Mouse (Mus musculus) forebrain, embryonic 13.5 days (tissue): ENCODE measurements around the gene Jak1. TPM values are rescaled to one million over a fixed set of nuclear protein-coding genes. Genes with fewer than 3 reads are reported as not detected.
"Not testable (repeated sequence)": the region's sequence is repeated elsewhere in the genome, so short reads cannot be mapped to it uniquely, and the experiment has no call there.

Experiments
- ATAC-seq: fragments of 200-750 bp; cut with Nextera tagmentation; 2 replicates; pipeline ENCODE4 v1.8.0; 2017
- H3K27ac ChIP-seq: fragments of 300-500 bp; sonication (generic); 2 replicates; pipeline ENCODE4 v1.5.1; 2015; ENCODE audit warnings: inconsistent platforms, mild to moderate bottlenecking, moderate library complexity
- H3K27me3 ChIP-seq: fragments of 300-500 bp; sonication (generic); 2 replicates; pipeline ENCODE4 v1.6.1; 2015; ENCODE audit warnings: mild to moderate bottlenecking, inconsistent platforms
- H3K36me3 ChIP-seq: fragments of 300-500 bp; sonication (generic); 2 replicates; pipeline ENCODE4 v1.6.1; 2015; ENCODE audit warnings: mild to moderate bottlenecking, inconsistent platforms; ENCODE audit not compliant: poor library complexity, severe bottlenecking
- H3K4me1 ChIP-seq: fragments of 300-500 bp; sonication (generic); 2 replicates; pipeline ENCODE4 v1.6.1; 2015; ENCODE audit warnings: inconsistent platforms
- H3K4me2 ChIP-seq: fragments of 300-500 bp; sonication (generic); 2 replicates; pipeline ENCODE4 v1.6.1; 2015; ENCODE audit warnings: inconsistent platforms, mild to moderate bottlenecking, moderate library complexity
- H3K4me3 ChIP-seq: fragments of 300-500 bp; sonication (generic); 2 replicates; pipeline ENCODE4 v1.5.1; 2015; ENCODE audit warnings: mild to moderate bottlenecking, inconsistent platforms
- H3K9ac ChIP-seq: fragments of 300-500 bp; sonication (generic); 2 replicates; pipeline ENCODE4 v1.6.1; 2015; ENCODE audit warnings: mild to moderate bottlenecking, inconsistent platforms
- H3K9me3 ChIP-seq: fragments of 300-500 bp; sonication (generic); replicated peaks from 2 replicates; pipeline ENCODE4 v1.6.1; 2016; ENCODE audit warnings: inconsistent platforms
- WGBS: fragments of 180-500 bp; shearing (Covaris S2); methylation state at CpG from one replicate; pipeline ENCODE4 v1.1.7; 2015; 5-methylcytosine and 5-hydroxymethylcytosine counted together
- polyA plus RNA-seq: library from polyadenylated mRNA; unstranded; fragments of >200 nt; fragmentation: Nextera tagmentation; extraction: Ambion mirVana; gene quantifications from 2 replicates; pipeline ENCODE4 v1.2.1, GENCODE M21; 2015

Jak1 gene
- polyA plus RNA-seq, 1 experiment from 2014 or later = 33.5 TPM

- not testable (repeated sequence) for H3K9me3 ChIP-seq, H3K36me3 ChIP-seq, ATAC-seq, H3K27me3 ChIP-seq, H3K4me2 ChIP-seq, H3K27ac ChIP-seq, H3K4me3 ChIP-seq, H3K9ac ChIP-seq, H3K4me1 ChIP-seq
- WGBS = 75% methylated on average over 1 of the region's 1 CpGs
Observed at GRCm38 (mm10) chr4:101268506-101268905, 3.4 kb upstream of the Jak1 start.

GRCm38 (mm10) chr4:101265523-101265922 is 441 bp upstream of the Jak1 start:
- H3K9ac ChIP-seq = no peak overlapping the region
- H3K27me3 ChIP-seq = peaks cover 3% of the 10 kb centered on the region; the same call in 1 of the 2 replicates
- ATAC-seq = peak; percentile 26; the same call in 1 of the 2 replicates
- no peaks in the 10 kb centered on the region for H3K36me3 ChIP-seq
- H3K27ac ChIP-seq = no peak overlapping the region
- H3K4me1 ChIP-seq = peaks cover 4% of the 10 kb centered on the region; the same call in 1 of the 2 replicates
- H3K4me2 ChIP-seq = peak overlapping the region; percentile 73
- 33% methylated on average over 6 of the region's 7 CpGs for WGBS
- no peaks in the 10 kb centered on the region for H3K9me3 ChIP-seq
- H3K4me3 ChIP-seq = peak overlapping the region; percentile 90

GRCm38 (mm10) chr4:101263968-101264740 is 928 bp downstream of the Jak1 start:
- peaks cover 4% of the 10 kb centered on the region; the same call in 1 of the 2 replicates for H3K4me1 ChIP-seq
- no peaks in the 10 kb centered on the region for H3K36me3 ChIP-seq
- no peak overlapping the region for H3K27ac ChIP-seq
- H3K4me2 ChIP-seq = peak overlapping the region; percentile 73
- WGBS = 8% methylated on average over 26 of the region's 26 CpGs
- no peaks in the 10 kb centered on the region for H3K9me3 ChIP-seq
- peak; percentile 57 for ATAC-seq
- peak overlapping the region; percentile 90 for H3K4me3 ChIP-seq
- peaks cover 3% of the 10 kb centered on the region; the same call in 1 of the 2 replicates for H3K27me3 ChIP-seq
- peak overlapping the region; percentile 90 for H3K9ac ChIP-seq

GRCm38 (mm10) chr4:101261596-101261995 is 3.5 kb downstream of the Jak1 start:
- Histone ChIP-seq H3K27ac (no peak overlapping the region), H3K9ac (no peak overlapping the region), H3K9me3 (no peaks in the 10 kb centered on the region), H3K4me3 (no peak overlapping the region), H3K4me1 (peaks cover 4% of the 10 kb centered on the region; the same call in 1 of the 2 replicates), H3K27me3 (peaks cover 3% of the 10 kb centered on the region; the same call in 1 of the 2 replicates), H3K4me2 (no peak overlapping the region), H3K36me3 (no peaks in the 10 kb centered on the region)
- ATAC-seq = no peak
- WGBS = 86% methylated on average over 5 of the region's 5 CpGs

GRCm38 (mm10) chr4:101260744-101261291 is 4.3 kb downstream of the Jak1 start:
- Histone ChIP-seq H3K27me3 (peaks cover 3% of the 10 kb centered on the region; the same call in 1 of the 2 replicates), H3K36me3 (no peaks in the 10 kb centered on the region), H3K9ac (no peak overlapping the region), H3K4me3 (no peak overlapping the region), H3K9me3 (no peaks in the 10 kb centered on the region), H3K27ac (no peak overlapping the region), H3K4me2 (no peak overlapping the region), H3K4me1 (peaks cover 4% of the 10 kb centered on the region; the same call in 1 of the 2 replicates)
- ATAC-seq = no peak
- 88% methylated on average over 8 of the region's 8 CpGs for WGBS

GRCm38 (mm10) chr4:101256526-101257210 is 8.4 kb downstream of the Jak1 start:
- H3K4me2 ChIP-seq = no peak overlapping the region
- H3K27ac ChIP-seq = no peak overlapping the region
- H3K27me3 ChIP-seq = no peaks in the 10 kb centered on the region
- H3K9me3 ChIP-seq = no peaks in the 10 kb centered on the region
- no peaks in the 10 kb centered on the region for H3K4me1 ChIP-seq
- 80% methylated on average over 3 of the region's 3 CpGs for WGBS
- H3K36me3 ChIP-seq = no peaks in the 10 kb centered on the region
- H3K4me3 ChIP-seq = no peak overlapping the region
- H3K9ac ChIP-seq = no peak overlapping the region
- no peak for ATAC-seq

- H3K27ac ChIP-seq = no peak overlapping the region
- no peaks in the 10 kb centered on the region for H3K36me3 ChIP-seq
- no peaks in the 10 kb centered on the region for H3K4me1 ChIP-seq
- 87% methylated on average over 8 of the region's 8 CpGs for WGBS
- H3K9ac ChIP-seq = no peak overlapping the region
- H3K9me3 ChIP-seq = no peaks in the 10 kb centered on the region
- no peak overlapping the region for H3K4me3 ChIP-seq
- no peak overlapping the region for H3K4me2 ChIP-seq
- H3K27me3 ChIP-seq = no peaks in the 10 kb centered on the region
- ATAC-seq = no peak
Observed at GRCm38 (mm10) chr4:101254606-101255349, 10.3 kb downstream of the Jak1 start.

- no peak overlapping the region for H3K4me3 ChIP-seq
- H3K27me3 ChIP-seq = no peaks in the 10 kb centered on the region
- H3K9me3 ChIP-seq = no peaks in the 10 kb centered on the region
- H3K27ac ChIP-seq = no peak overlapping the region
- H3K36me3 ChIP-seq = no peaks in the 10 kb centered on the region
- no peak overlapping the region for H3K9ac ChIP-seq
- 88% methylated on average over 7 of the region's 7 CpGs for WGBS
- H3K4me2 ChIP-seq = no peak overlapping the region
- ATAC-seq = no peak
- no peaks in the 10 kb centered on the region for H3K4me1 ChIP-seq
Observed at GRCm38 (mm10) chr4:101254015-101254414, 11.1 kb downstream of the Jak1 start.

GRCm38 (mm10) chr4:101252781-101253622 is 12.1 kb downstream of the Jak1 start:
- no peaks in the 10 kb centered on the region for H3K27me3 ChIP-seq
- H3K9me3 ChIP-seq = no peaks in the 10 kb centered on the region
- H3K36me3 ChIP-seq = no peaks in the 10 kb centered on the region
- no peak overlapping the region for H3K4me2 ChIP-seq
- H3K4me3 ChIP-seq = no peak overlapping the region
- no peak overlapping the region for H3K9ac ChIP-seq
- ATAC-seq = no peak
- WGBS = 72% methylated on average over 13 of the region's 13 CpGs
- H3K27ac ChIP-seq = no peak overlapping the region
- no peaks in the 10 kb centered on the region for H3K4me1 ChIP-seq

- Histone ChIP-seq H3K27ac (no peak overlapping the region), H3K4me2 (no peak overlapping the region), H3K4me1 (no peaks in the 10 kb centered on the region), H3K36me3 (no peaks in the 10 kb centered on the region), H3K4me3 (no peak overlapping the region), H3K9me3 (no peaks in the 10 kb centered on the region), H3K27me3 (no peaks in the 10 kb centered on the region), H3K9ac (no peak overlapping the region)
- no peak for ATAC-seq
Observed at GRCm38 (mm10) chr4:101252016-101252415, 13.1 kb downstream of the Jak1 start.
